Mouse (Mus musculus) hindbrain, embryonic 12.5 days (tissue): Measurements from ENCODE around the gene P4hb. TPM values are rescaled to one million over a fixed set of nuclear protein-coding genes. Genes with fewer than 3 reads are reported as not detected.

Experiments used
- ATAC-seq: fragments of 200-750 bp; cut with Nextera tagmentation; 2 replicates; pipeline ENCODE4 v1.8.0; 2017; ENCODE audit warnings: moderate TSS enrichment; ENCODE audit not compliant: low FRiP score
- H3K27ac ChIP-seq: fragments of 300-500 bp; sonication (generic); 2 replicates; pipeline ENCODE4 v1.5.1; 2016; ENCODE audit warnings: mild to moderate bottlenecking
- H3K27me3 ChIP-seq: fragments of 300-500 bp; sonication (generic); 2 replicates; pipeline ENCODE4 v1.6.1; 2016; ENCODE audit warnings: mild to moderate bottlenecking
- H3K36me3 ChIP-seq: fragments of 300-500 bp; sonication (generic); 2 replicates; pipeline ENCODE4 v1.6.1; 2016; ENCODE audit warnings: mild to moderate bottlenecking
- H3K4me1 ChIP-seq: fragments of 300-500 bp; sonication (generic); 2 replicates; pipeline ENCODE4 v1.6.1; 2016
- H3K4me2 ChIP-seq: fragments of 300-500 bp; sonication (generic); replicated peaks from 2 replicates; pipeline ENCODE4 v1.6.1; 2016; ENCODE audit warnings: mild to moderate bottlenecking
- H3K4me3 ChIP-seq: fragments of 300-500 bp; sonication (generic); 2 replicates; pipeline ENCODE4 v1.5.1; 2016; ENCODE audit warnings: mild to moderate bottlenecking
- H3K9ac ChIP-seq: fragments of 300-500 bp; sonication (generic); 2 replicates; pipeline ENCODE4 v1.6.1; 2016; ENCODE audit warnings: mild to moderate bottlenecking, moderate library complexity
- H3K9me3 ChIP-seq: fragments of 300-500 bp; sonication (generic); replicated peaks from 2 replicates; pipeline ENCODE4 v1.6.1; 2016; ENCODE audit warnings: mild to moderate bottlenecking
- WGBS: fragments of 180-500 bp; shearing (Covaris S2); methylation state at CpG from one replicate; pipeline ENCODE4 v1.1.7; 2016; 5-methylcytosine and 5-hydroxymethylcytosine counted together
- polyA plus RNA-seq: library from polyadenylated mRNA; unstranded; fragments of >200 nt; fragmentation: Nextera tagmentation; extraction: Ambion mirVana; gene quantifications from 2 replicates; pipeline ENCODE4 v1.2.1, GENCODE M21; 2016

P4hb gene
- polyA plus RNA-seq, 1 experiment from 2014 or later, result 473 TPM

GRCm38 (mm10) chr11:120610477-120611046 lies 37.5 kb upstream of the P4hb start:
- ATAC-seq, result no peak
- Histone ChIP-seq H3K27ac (no peak overlapping the region), H3K27me3 (peaks cover 26% of the 10 kb centered on the region), H3K4me3 (no peak overlapping the region), H3K9ac (no peak overlapping the region), H3K4me2 (no peak overlapping the region), H3K4me1 (peaks cover 13% of the 10 kb centered on the region), H3K9me3 (no peaks in the 10 kb centered on the region), H3K36me3 (peaks cover 66% of the 10 kb centered on the region)
- WGBS, result 79% methylated on average over 9 of the region's 9 CpGs

GRCm38 (mm10) chr11:120609250-120609649 lies 36.2 kb upstream of the P4hb start:
- no peaks in the 10 kb centered on the region for H3K9me3 ChIP-seq
- H3K4me3 ChIP-seq, result no peak overlapping the region
- H3K9ac ChIP-seq, result no peak overlapping the region
- peaks cover 72% of the 10 kb centered on the region for H3K36me3 ChIP-seq
- no peak overlapping the region for H3K4me2 ChIP-seq
- peaks cover 26% of the 10 kb centered on the region for H3K27me3 ChIP-seq
- no peak for ATAC-seq
- WGBS, result 38% methylated on average over 8 of the region's 8 CpGs
- peaks cover 9% of the 10 kb centered on the region for H3K4me1 ChIP-seq
- no peak overlapping the region for H3K27ac ChIP-seq

- no peak for ATAC-seq
- Histone ChIP-seq H3K4me1 (peaks cover 9% of the 10 kb centered on the region), H3K9me3 (no peaks in the 10 kb centered on the region), H3K36me3 (peaks cover 77% of the 10 kb centered on the region), H3K27me3 (peaks cover 26% of the 10 kb centered on the region), H3K4me3 (peak within 1 kb of the TSS; percentile 13), H3K9ac (peak within 1 kb of the TSS; percentile 43; the same call in 1 of the 2 replicates), H3K27ac (no peak within 1 kb of the TSS), H3K4me2 (peak within 1 kb of the TSS; percentile 48)
- WGBS, result 5% methylated on average over 45 of the region's 45 CpGs
These were observed 35.4 kb upstream of the P4hb start, which contains the start of gene Npb for GRCm38 (mm10) chr11:120608241-120609034. TSS of gene Npb (plus strand) at chr11:120608477.

- peaks cover 9% of the 10 kb centered on the region for H3K4me1 ChIP-seq
- peaks cover 26% of the 10 kb centered on the region for H3K27me3 ChIP-seq
- no peak overlapping the region for H3K9ac ChIP-seq
- no peak overlapping the region for H3K4me2 ChIP-seq
- WGBS, result 83% methylated on average over 4 of the region's 4 CpGs
- no peak overlapping the region for H3K27ac ChIP-seq
- ATAC-seq, result no peak
- no peaks in the 10 kb centered on the region for H3K9me3 ChIP-seq
- peaks cover 76% of the 10 kb centered on the region for H3K36me3 ChIP-seq
- H3K4me3 ChIP-seq, result no peak overlapping the region
These were observed 33.7 kb upstream of the P4hb start for GRCm38 (mm10) chr11:120606764-120607163.

DNA sequence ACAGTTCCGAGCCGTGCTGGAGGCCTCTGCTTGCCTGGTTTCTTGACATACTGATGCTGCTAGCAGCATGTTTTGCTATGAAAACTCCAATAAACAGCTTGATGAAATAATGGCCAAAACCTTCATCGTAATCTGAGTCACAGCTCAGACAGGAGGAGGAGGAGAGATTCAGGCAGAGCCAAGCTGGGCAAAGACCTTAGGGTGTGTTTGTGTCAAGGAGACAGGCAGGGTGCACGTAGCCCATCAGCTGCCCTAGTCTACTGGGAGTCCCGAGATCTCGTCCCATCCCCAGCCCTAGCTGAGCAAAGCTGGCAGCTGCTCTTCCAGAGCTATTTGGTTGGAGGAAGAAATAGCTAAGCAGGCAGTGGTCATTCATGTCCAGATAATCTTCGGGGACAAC lies 32.6 kb upstream of the P4hb start:
- whole genome bisulfite sequencing, result 92% methylated on average over 7 of the region's 7 CpGs
- H3K27ac ChIP-seq, result no peak overlapping the region
- no peak overlapping the region for H3K4me3 ChIP-seq
- H3K27me3 ChIP-seq, result peaks cover 26% of the 10 kb centered on the region
- no peak overlapping the region for H3K9ac ChIP-seq
- no peak for ATAC-seq
- H3K9me3 ChIP-seq, result no peaks in the 10 kb centered on the region
- H3K4me2 ChIP-seq, result no peak overlapping the region
- H3K4me1 ChIP-seq, result peaks cover 9% of the 10 kb centered on the region
- peaks cover 71% of the 10 kb centered on the region for H3K36me3 ChIP-seq

DNA sequence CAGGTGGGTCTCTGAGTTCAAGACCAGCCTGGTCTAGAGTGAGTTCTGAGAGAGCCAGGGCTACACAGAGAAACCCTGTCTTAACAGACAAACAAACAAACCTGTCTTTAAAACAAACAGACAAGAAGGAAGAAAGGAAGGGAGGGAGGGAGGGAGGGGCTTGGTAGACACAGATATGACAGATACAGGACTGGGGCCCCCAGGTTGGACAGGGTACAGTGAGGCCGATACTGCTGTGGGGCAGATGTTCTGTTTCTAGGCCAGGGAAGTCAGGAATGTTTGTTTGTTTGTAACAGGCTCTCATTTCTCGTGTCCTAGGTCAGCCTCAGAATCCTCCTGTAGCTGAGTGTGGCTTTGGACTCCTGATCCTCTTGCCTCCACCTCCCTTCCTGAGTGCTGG lies 30.5 kb upstream of the P4hb start:
- H3K4me1 ChIP-seq, result peaks cover 13% of the 10 kb centered on the region
- no peak overlapping the region for H3K27ac ChIP-seq
- WGBS, result 88% methylated on average over 2 of the region's 2 CpGs
- no peak overlapping the region for H3K9ac ChIP-seq
- H3K9me3 ChIP-seq, result no peaks in the 10 kb centered on the region
- no peak for ATAC-seq
- peaks cover 12% of the 10 kb centered on the region for H3K27me3 ChIP-seq
- H3K36me3 ChIP-seq, result peaks cover 60% of the 10 kb centered on the region
- H3K4me3 ChIP-seq, result no peak overlapping the region
- H3K4me2 ChIP-seq, result no peak overlapping the region

DNA sequence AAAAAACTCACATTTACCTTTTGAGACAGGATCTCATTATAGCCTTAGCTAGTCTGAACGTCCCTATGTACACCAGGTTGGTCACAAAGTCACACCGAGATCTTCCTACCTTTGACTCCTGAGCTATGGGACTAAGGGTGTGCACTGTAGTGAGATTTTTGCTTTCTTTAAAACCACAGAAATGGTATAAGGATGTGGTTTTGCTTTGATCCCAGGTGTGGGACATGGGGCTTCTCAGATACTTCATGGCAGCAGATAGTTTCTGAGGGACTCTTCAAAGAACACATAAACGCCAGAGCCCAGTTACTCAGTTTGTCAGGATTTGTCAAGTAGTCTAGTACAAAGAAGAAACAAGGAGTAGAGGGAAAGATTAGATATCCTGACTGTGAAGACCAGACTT lies 27.7 kb upstream of the P4hb start:
- no peak overlapping the region for H3K4me2 ChIP-seq
- H3K27ac ChIP-seq, result no peak overlapping the region
- H3K9me3 ChIP-seq, result no peaks in the 10 kb centered on the region
- H3K9ac ChIP-seq, result no peak overlapping the region
- peaks cover 21% of the 10 kb centered on the region for H3K4me1 ChIP-seq
- H3K36me3 ChIP-seq, result peaks cover 55% of the 10 kb centered on the region
- no peak overlapping the region for H3K4me3 ChIP-seq
- 98% methylated on average over 3 of the region's 3 CpGs for WGBS
- no peaks in the 10 kb centered on the region for H3K27me3 ChIP-seq
- no peak for ATAC-seq

GRCm38 (mm10) chr11:120598990-120599549 lies 26.0 kb upstream of the P4hb start:
- peak overlapping the region; percentile 91 for H3K27ac ChIP-seq
- no peak for ATAC-seq
- no peaks in the 10 kb centered on the region for H3K9me3 ChIP-seq
- H3K9ac ChIP-seq, result peak overlapping the region; percentile 93
- peaks cover 21% of the 10 kb centered on the region for H3K4me1 ChIP-seq
- H3K36me3 ChIP-seq, result peaks cover 52% of the 10 kb centered on the region
- 44% methylated on average over 17 of the region's 17 CpGs for WGBS
- peak overlapping the region; percentile 83 for H3K4me3 ChIP-seq
- no peaks in the 10 kb centered on the region for H3K27me3 ChIP-seq
- peak overlapping the region; percentile 96 for H3K4me2 ChIP-seq

DNA sequence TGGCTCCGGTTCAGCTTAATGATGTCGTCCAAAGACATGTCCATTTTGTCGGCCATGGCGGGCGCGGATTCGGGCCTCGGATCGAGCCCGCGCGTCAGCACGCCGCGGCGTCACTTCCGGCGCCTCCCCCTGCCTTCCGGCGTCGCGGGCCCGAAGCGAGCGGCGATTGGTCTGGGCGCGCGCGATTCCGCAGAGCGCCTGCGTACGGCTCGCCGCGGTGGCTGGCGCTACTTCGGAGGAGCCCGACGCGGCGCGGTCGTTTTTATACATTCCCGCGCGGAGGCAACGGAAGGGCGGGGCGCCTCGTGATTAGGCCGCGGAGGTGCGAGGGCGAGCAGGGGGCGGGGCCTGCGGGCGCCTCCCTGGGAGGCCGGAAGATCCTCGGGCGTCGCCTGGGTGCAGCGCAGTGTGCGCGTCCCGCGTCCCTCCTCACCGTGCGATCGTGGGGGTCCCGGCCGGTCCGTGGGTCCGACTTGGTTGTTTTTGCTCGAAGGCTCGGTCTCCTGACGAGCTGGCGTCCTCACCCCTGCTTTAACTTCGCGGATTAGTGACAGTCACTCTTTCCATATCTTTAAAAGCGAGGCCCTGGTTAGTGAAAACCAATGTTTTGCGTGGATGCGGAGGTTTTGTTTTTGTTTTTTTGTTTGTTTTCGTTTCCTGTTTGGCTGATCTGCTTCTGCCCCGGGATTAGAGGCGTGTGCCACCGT lies 25.4 kb upstream of the P4hb start, which contains the start of the genes Alyref and Anapc11:
Alyref (minus strand) TSS at position 83 of the 707 bp plus-strand sequence.
Anapc11 (plus strand) TSS at position 139 of the 707 bp plus-strand sequence.
- H3K9ac ChIP-seq, result peak within 1 kb of the TSS; percentile 93
- WGBS, result under 1% methylated on average over 88 of the region's 88 CpGs
- peak; percentile 97 for ATAC-seq

GRCm38 (mm10) chr11:120597240-120598235 lies 24.5 kb upstream of the P4hb start:
- Histone ChIP-seq H3K4me1 (peaks cover 21% of the 10 kb centered on the region), H3K27ac (peak overlapping the region; percentile 91), H3K4me2 (peak overlapping the region; percentile 96), H3K4me3 (peak overlapping the region; percentile 83), H3K9ac (peak overlapping the region; percentile 93), H3K27me3 (no peaks in the 10 kb centered on the region), H3K9me3 (no peaks in the 10 kb centered on the region), H3K36me3 (peaks cover 52% of the 10 kb centered on the region)
- ATAC-seq, result peak; percentile 81
- 4% methylated on average over 96 of the region's 99 CpGs for WGBS

More for the DNA sequence above, 25.4 kb upstream of the P4hb start, which contains the start of the genes Alyref and Anapc11:
- H3K4me1 ChIP-seq, result peaks cover 21% of the 10 kb centered on the region
- no peaks in the 10 kb centered on the region for H3K9me3 ChIP-seq
- peak within 1 kb of the TSS; percentile 96 for H3K4me2 ChIP-seq
- no peaks in the 10 kb centered on the region for H3K27me3 ChIP-seq
- H3K4me3 ChIP-seq, result peak within 1 kb of the TSS; percentile 83
- peaks cover 52% of the 10 kb centered on the region for H3K36me3 ChIP-seq
- H3K27ac ChIP-seq, result peak within 1 kb of the TSS; percentile 91

DNA sequence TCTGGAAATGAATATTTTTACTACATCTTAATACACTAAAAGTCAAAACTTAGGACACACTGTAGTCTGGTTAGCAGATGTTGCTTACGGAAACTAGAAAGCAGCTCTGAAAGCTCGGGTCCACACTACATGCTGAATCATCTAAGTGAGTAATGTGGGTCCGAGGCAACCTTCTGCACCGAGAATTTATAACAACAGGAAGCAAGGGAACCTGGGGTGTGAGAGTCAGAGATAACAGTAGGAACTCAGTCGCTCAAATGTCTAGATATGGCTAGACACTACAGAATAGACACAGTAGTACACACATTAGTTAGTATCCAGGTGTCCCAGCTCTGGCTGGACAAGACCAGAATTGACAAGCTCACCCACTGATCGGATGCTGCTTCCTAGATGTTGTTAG lies 15.5 kb upstream of the P4hb start:
- 97% methylated on average over 6 of the region's 6 CpGs for WGBS
- H3K27me3 ChIP-seq, result no peaks in the 10 kb centered on the region
- H3K27ac ChIP-seq, result no peak overlapping the region
- H3K9me3 ChIP-seq, result no peaks in the 10 kb centered on the region; the same call in 1 of the 2 replicates
- no peak overlapping the region for H3K4me3 ChIP-seq
- ATAC-seq, result no peak
- peaks cover 84% of the 10 kb centered on the region for H3K36me3 ChIP-seq
- H3K9ac ChIP-seq, result no peak overlapping the region
- no peaks in the 10 kb centered on the region for H3K4me1 ChIP-seq
- H3K4me2 ChIP-seq, result no peak overlapping the region
